Mouse (Mus musculus) ES-E14 (cell line): ENCODE data around the gene Ccdc51.

Experiments used
- ZC3H11A ChIP-seq: IDR thresholded peaks from 2 replicates; pipeline ENCODE4 v1.6.1; 2012; ENCODE audit warnings: low read depth, mild to moderate bottlenecking, inconsistent platforms, low read length, borderline replicate concordance
- ZNF384 ChIP-seq: IDR thresholded peaks from 2 replicates; pipeline ENCODE4 v1.6.1; 2012; ENCODE audit warnings: low read depth, low read length, inconsistent platforms

DNA sequence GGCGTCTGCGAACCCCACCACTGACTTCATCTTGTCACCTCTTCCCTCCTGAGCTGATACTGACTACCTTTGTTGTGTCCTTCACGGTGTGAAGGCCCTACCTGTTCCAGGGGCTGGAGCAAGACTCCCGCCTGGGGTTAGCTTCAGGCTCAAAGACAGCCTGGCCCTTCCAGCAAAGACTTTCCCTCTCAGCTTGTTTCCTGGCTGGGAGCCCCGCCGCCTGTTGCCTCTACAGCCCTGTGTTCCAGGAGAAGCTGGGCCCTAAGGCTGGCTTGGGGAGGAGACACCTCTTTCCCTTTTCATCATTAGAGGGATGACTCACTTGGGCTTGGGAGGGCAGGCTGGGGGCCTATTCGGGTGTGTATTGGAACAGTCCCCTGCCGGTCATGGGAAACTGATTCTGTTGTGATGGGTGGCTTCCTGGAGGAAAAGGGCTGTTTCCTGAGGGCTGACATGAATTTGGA, 43.4 kb upstream of the Ccdc51 start:
- no peak for TF ChIP-seq ZC3H11A
- no peak for TF ChIP-seq ZNF384
